Mouse (Mus musculus) right cerebral cortex, postnatal 25 days (tissue): Measurements from ENCODE around the gene Adgrg7.

Experiments
- DNase-seq: peaks from one replicate; pipeline ENCODE4 v3.0.0; 2022

Gene Adgrg7

DNA sequence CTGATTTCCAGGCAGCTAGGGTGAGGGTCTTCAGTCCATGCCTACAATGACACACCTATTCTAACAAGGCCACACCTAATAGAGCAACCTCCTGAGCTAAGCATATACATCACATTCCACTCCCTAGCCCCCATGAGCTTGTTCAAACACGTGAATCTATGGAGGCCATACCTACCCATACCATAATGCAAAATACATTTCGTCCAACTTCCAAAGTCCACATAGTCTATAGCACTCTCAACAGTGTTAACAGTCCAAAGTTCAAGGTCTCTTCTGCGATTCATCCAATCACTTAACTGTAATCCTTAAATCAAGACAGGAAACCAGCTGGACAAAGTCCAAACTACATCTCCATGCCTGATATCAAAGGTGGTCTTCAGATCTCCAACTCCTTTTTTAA is 85.6 kb downstream of the Adgrg7 start:
- no peak for DNase-seq

GRCm38 (mm10) chr16:56705731-56706130 is 89.9 kb downstream of the Adgrg7 start:
- DNase-seq, result no peak

GRCm38 (mm10) chr16:56700898-56701297 is 94.8 kb downstream of the Adgrg7 start:
- no peak for DNase-seq

GRCm38 (mm10) chr16:56696448-56696847 is 99.2 kb downstream of the Adgrg7 start:
- no peak for DNase-seq

DNA sequence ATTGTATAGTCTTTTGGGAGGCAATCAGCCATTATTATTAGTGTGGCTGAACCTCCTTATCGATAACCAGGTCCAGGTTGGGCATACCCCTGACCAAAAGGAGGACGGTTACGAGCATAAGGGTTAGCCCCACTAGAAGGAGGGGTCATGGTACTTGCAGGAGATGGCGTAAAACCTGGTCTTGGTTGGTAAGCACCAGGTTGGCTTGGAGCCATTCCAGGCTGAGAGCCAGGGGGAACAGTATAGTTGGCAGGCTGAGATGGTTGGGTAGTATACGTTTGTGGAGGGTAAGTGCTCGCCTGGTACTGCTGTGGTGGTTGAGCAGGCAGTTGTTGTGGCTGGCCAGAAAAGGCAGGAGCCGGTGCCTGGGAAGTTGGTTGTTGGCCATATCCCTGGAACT is 104.9 kb downstream of the Adgrg7 start:
- DNase-seq, result no peak

DNA sequence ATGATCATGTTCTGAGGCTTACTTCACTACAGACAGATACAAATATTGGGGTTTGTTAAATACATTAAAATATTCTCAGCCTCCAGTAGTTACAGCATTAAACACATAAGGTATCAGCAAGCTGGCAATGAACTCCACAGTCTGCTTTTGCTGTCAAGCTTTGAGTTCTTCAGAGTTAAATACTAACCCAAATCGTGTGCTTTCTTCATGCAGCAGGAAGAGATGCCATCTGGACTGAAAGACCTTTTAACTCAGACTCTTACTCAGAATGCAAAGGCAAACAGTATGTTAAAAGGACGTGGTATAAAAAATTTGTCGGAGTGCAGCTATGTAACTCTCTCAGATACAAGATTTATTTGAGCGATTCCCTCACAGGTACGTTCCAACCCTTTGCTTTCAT is 108.9 kb downstream of the Adgrg7 start:
- DNase-seq, result no peak

DNA sequence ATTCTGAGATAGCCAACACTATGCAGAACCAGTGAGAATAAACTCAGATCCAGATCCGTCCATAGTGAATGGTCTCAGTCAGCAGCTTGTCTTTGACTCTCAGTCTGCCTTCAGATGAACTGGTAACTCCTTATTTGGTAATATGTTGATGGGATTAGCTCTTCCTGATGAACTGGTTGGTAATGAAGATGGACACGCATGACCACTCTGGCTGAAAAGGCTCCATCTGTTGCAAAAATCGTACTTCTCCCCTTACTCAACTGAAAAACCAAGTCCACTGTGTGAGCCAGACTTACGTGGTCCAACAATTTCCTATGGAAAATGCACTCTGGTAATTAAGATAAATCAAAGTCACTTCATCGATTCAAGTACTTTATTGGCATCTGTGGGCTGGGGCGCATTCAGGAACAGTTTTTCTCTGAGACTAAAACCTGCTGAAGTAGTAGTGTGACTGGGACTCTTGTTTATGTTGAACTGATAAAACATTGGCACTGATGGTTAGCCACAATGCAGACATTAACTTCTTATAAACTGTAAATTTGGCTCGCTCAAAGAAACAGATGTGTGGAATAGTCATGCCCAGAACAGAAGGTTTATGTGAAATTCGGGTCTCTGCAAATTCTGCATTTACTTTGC is 114.5 kb downstream of the Adgrg7 start:
- no peak for DNase-seq

- no peak for DNase-seq
These were observed 118.5 kb downstream of the Adgrg7 start for GRCm38 (mm10) chr16:56677146-56677545.
